Mouse (Mus musculus): Measurements from ENCODE around the gene Ankrd63.

DNA sequence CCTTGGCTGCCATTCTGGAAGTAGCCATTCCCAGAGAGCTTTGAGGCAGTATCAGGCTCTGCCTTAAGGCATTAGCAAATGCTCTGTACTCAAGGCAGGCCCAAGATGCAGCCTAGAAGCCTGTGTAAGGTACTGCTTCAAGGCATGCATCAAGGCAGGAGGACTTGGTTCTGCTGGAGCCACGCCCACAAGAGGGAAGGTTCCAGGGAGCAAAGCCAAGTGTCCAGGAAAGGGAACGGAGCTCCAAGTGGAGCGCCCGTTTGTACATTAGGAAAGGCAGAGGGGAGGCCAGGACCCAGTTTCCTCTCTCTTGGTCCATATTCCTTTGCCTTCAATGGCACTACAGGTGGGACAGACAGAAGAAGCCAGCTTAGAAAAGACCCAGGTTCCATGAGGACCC is 4.7 kb upstream of the Ankrd63 start:
- TF ChIP-seq POLR2A (IDR thresholded peaks at IDR 0.05; ENCODE audit: low read depth, low read length) (no peak), CTCF (IDR thresholded peaks at IDR 0.05; ENCODE audit: borderline replicate concordance, insufficient read depth, low read length) (no peak)
